Mouse (Mus musculus): ENCODE measurements around the gene Pigx. TPM values are rescaled to one million over a fixed set of nuclear protein-coding genes. Genes with fewer than 3 reads are reported as not detected.

Pigx gene
- polyA plus RNA-seq, 1 experiment, result 18.1 TPM

DNA sequence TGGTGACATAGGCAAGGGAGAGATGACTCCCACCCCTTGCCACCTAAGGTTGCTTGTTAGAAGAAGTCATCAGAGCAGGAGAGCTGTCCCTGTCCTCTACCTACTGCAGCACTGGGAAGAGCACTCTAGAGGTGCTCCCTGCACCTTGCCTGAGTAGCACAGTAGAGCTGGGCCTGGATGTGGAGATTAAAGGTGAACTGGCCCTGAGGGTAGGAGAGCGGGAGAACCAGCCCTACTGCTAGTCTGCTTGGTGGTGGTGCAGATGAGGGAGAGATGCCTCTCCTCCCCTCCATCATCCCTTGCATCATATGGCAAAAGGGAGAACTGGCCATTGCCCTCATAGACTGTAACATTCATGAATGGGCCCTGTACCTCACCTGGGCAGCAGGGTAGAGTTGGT lies 32.6 kb downstream of the Pigx start:
- Histone ChIP-seq H3K27me3 (ENCODE audit: control insufficient read depth, insufficient read depth, low read length) (no peaks in the 10 kb centered on the region), H3K36me3 (ENCODE audit: control insufficient read depth, insufficient read depth, low read length) (no peaks in the 10 kb centered on the region), H3K4me1 (ENCODE audit: control insufficient read depth, insufficient read depth, insufficient read length) (peaks cover 35% of the 10 kb centered on the region; the same call in 1 of the 2 replicates), H3K4me3 (ENCODE audit: extremely low read depth, insufficient read depth, insufficient read length) (no peak overlapping the region), H3K27ac (ENCODE audit: insufficient read depth, low read length) (no peak overlapping the region)
- WGBS, result 93% methylated on average over 1 of the region's 1 CpGs
- no peak for DNase-seq (ENCODE audit: low read depth in 1 of 2, low spot score in 2 of 2)
- TF ChIP-seq CTCF (IDR thresholded peaks at IDR 0.05; ENCODE audit: extremely low read depth, insufficient read depth, insufficient read length, insufficient replicate concordance) (no peak), POLR2A (IDR thresholded peaks at IDR 0.05; ENCODE audit: low read depth, low read length) (no peak)

DNA sequence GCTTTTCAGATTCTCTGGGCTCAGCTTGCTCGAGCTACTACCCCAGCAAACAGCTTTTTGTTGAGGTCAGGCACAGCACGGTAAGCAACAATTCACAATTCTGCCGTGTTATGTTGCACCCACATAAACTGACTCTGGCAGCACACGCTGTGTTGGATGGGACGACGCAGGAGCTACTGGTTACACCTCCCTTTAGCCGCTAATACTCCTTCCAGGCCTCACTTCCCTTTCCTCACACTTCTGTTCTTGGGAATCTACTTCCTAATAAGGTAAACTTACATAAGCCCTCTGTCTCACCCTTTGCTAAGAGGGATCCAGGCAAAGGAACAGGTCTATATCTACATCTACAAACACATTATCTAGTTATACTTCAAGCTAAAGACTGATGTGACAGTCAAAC lies 35.6 kb downstream of the Pigx start:
- WGBS, result 65% methylated on average over 7 of the region's 7 CpGs
- no peak for TF ChIP-seq CTCF (IDR thresholded peaks at IDR 0.05; ENCODE audit: extremely low read depth, insufficient read depth, insufficient read length, insufficient replicate concordance)
- Histone ChIP-seq H3K4me1 (ENCODE audit: control insufficient read depth, insufficient read depth, insufficient read length) (peaks cover 30% of the 10 kb centered on the region; the same call in 1 of the 2 replicates), H3K36me3 (ENCODE audit: control insufficient read depth, insufficient read depth, low read length) (no peaks in the 10 kb centered on the region), H3K4me3 (ENCODE audit: extremely low read depth, insufficient read depth, insufficient read length) (no peak overlapping the region), H3K27ac (ENCODE audit: insufficient read depth, low read length) (no peak overlapping the region), H3K27me3 (ENCODE audit: control insufficient read depth, insufficient read depth, low read length) (no peaks in the 10 kb centered on the region)
- DNase-seq (ENCODE audit: low read depth in 1 of 2, low spot score in 2 of 2), result no peak

DNA sequence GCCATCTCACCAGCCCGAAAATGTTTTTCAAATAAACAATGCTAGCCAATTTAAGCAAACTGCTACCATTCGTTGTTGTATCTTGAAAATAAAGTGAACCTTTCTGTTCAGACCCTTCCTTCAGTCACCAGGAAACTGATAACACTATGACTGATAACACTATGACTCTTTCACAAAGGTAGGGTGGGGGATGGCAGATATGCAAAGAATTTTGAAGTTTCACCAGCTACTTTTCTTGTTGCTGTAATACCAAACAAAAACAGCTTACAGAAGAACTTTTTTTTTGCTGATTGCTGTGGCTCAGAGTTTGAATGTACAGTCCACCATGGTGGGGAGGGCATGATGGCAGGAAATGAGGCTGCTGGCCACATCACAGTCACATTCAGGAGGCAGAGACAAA lies 37.3 kb downstream of the Pigx start:
- H3K4me3 ChIP-seq (ENCODE audit: extremely low read depth, insufficient read depth, insufficient read length), result no peak overlapping the region
- DNase-seq (ENCODE audit: low read depth in 1 of 2, low spot score in 2 of 2), result no peak
- 71% methylated on average over 2 of the region's 2 CpGs for WGBS
- TF ChIP-seq CTCF (IDR thresholded peaks at IDR 0.05; ENCODE audit: extremely low read depth, insufficient read depth, insufficient read length, insufficient replicate concordance) (no peak), POLR2A (IDR thresholded peaks at IDR 0.05; ENCODE audit: low read depth, low read length) (no peak)
- H3K27ac ChIP-seq (ENCODE audit: insufficient read depth, low read length), result no peak overlapping the region
- peaks cover 28% of the 10 kb centered on the region; the same call in 1 of the 2 replicates for H3K4me1 ChIP-seq (ENCODE audit: control insufficient read depth, insufficient read depth, insufficient read length)
- no peaks in the 10 kb centered on the region for H3K27me3 ChIP-seq (ENCODE audit: control insufficient read depth, insufficient read depth, low read length)
- H3K36me3 ChIP-seq (ENCODE audit: control insufficient read depth, insufficient read depth, low read length), result no peaks in the 10 kb centered on the region

DNA sequence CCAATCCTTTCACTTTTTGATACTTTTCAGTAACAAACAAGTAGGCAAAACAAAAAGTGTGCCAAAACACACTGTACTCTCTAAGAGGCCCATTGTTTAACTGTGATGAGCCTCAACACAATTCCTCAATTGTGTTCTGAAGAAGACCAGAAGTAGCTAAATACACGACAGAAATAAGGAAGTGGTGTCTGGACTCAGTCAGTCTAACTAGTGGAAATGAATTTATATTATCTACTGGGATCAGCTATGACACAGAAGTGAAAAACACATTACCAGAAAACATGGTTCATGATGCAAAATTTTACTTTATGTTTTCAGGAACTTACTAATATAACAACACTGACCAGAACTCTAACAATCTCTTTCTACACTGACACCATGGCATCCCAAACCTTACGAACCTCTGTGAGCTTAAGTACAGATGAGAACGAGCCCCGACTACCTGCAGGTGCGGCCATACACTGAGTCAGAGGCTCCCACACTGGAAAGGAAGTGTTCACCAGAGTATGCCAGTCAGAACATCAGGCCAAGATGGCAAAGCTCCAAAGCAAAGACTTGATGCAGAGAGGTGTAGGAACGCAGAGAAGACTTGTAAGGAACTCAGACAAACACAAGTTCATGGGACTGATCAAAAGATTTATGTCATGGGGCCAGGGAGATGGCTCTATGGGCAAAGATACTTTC lies 39.6 kb downstream of the Pigx start:
- H3K36me3 ChIP-seq (ENCODE audit: control insufficient read depth, insufficient read depth, low read length), result no peaks in the 10 kb centered on the region
- TF ChIP-seq CTCF (IDR thresholded peaks at IDR 0.05; ENCODE audit: extremely low read depth, insufficient read depth, insufficient read length, insufficient replicate concordance) (no peak), POLR2A (IDR thresholded peaks at IDR 0.05; ENCODE audit: low read depth, low read length) (no peak)
- WGBS, result 19% methylated on average over 6 of the region's 6 CpGs
- H3K27ac ChIP-seq (ENCODE audit: insufficient read depth, low read length), result no peak overlapping the region
- H3K4me1 ChIP-seq (ENCODE audit: control insufficient read depth, insufficient read depth, insufficient read length), result peaks cover 14% of the 10 kb centered on the region; the same call in 1 of the 2 replicates
- no peak overlapping the region for H3K4me3 ChIP-seq (ENCODE audit: extremely low read depth, insufficient read depth, insufficient read length)
- DNase-seq (ENCODE audit: low read depth in 1 of 2, low spot score in 2 of 2), result no peak
- no peaks in the 10 kb centered on the region for H3K27me3 ChIP-seq (ENCODE audit: control insufficient read depth, insufficient read depth, low read length)

DNA sequence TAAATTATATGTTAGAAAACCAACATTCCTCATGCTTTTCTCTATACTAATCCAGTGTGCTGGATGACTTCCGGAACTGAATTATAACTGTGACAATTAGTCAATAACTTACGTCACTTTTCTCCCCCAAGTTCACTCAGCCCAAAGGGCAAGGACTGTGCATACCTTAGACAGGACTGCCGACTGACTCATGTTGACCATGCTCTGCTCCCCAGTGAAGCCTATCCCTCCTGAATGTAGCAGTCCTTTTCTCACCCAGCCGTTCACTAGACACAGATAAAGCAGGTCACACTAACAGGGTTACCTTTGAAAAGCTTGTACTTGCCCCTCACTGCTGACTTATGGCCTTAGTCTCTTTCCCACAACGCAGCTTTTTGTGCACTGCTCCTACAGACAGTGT lies 40.7 kb downstream of the Pigx start:
- Histone ChIP-seq H3K4me3 (ENCODE audit: extremely low read depth, insufficient read depth, insufficient read length) (no peak overlapping the region), H3K36me3 (ENCODE audit: control insufficient read depth, insufficient read depth, low read length) (no peaks in the 10 kb centered on the region), H3K27me3 (ENCODE audit: control insufficient read depth, insufficient read depth, low read length) (no peaks in the 10 kb centered on the region), H3K27ac (ENCODE audit: insufficient read depth, low read length) (no peak overlapping the region), H3K4me1 (ENCODE audit: control insufficient read depth, insufficient read depth, insufficient read length) (peaks cover 10% of the 10 kb centered on the region; the same call in 1 of the 2 replicates)
- no peak for TF ChIP-seq CTCF (IDR thresholded peaks at IDR 0.05; ENCODE audit: extremely low read depth, insufficient read depth, insufficient read length, insufficient replicate concordance)
- TF ChIP-seq POLR2A (IDR thresholded peaks at IDR 0.05; ENCODE audit: low read depth, low read length), result no peak
- DNase-seq (ENCODE audit: low read depth in 1 of 2, low spot score in 2 of 2), result no peak
- 90% methylated on average over 5 of the region's 5 CpGs for WGBS

DNA sequence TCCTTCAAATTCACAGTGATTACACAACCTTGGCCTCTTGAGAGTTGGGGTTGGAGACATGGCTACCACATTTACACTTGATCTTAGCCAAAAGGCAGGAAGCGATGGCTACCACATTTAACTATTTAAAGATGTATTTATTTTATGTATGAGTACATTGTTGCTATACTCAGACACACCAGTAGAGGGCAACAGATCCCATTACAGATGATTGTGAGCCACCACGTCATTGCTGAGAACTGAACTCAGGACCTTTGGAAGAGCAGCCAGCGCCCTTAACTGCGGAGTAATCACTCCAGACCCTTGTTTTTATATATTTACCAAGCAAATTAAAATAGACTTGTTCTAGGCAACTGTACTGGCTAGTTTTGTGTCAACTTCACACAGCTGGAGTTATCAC lies 57.2 kb downstream of the Pigx start:
- Histone ChIP-seq H3K27ac (ENCODE audit: insufficient read depth, low read length) (no peak overlapping the region), H3K27me3 (ENCODE audit: control insufficient read depth, insufficient read depth, low read length) (no peaks in the 10 kb centered on the region), H3K4me1 (ENCODE audit: control insufficient read depth, insufficient read depth, insufficient read length) (no peaks in the 10 kb centered on the region), H3K4me3 (ENCODE audit: extremely low read depth, insufficient read depth, insufficient read length) (no peak overlapping the region), H3K36me3 (ENCODE audit: control insufficient read depth, insufficient read depth, low read length) (peaks cover 30% of the 10 kb centered on the region)
- TF ChIP-seq CTCF (IDR thresholded peaks at IDR 0.05; ENCODE audit: extremely low read depth, insufficient read depth, insufficient read length, insufficient replicate concordance) (no peak), POLR2A (IDR thresholded peaks at IDR 0.05; ENCODE audit: low read depth, low read length) (no peak)
- DNase-seq (ENCODE audit: low read depth in 1 of 2, low spot score in 2 of 2), result no peak
- 91% methylated on average over 4 of the region's 4 CpGs for WGBS

Other genes starting within 250 kb of the Pigx start
- gene Meltf, start 220.9 kb downstream of the Pigx start, polyA plus RNA-seq (2012; rRNA removed), result 0.07 and 0.09 TPM in 2 replicates
- gene Pigz, start 165.9 kb downstream of the Pigx start, polyA plus RNA-seq (2012; rRNA removed), result 6.9 and 7.8 TPM in 2 replicates
- 37.6 and 68.9 TPM in 2 replicates for gene 0610012G03Rik, start 151.2 kb downstream of the Pigx start, polyA plus RNA-seq (2012; rRNA removed)
- gene Ncbp2, start 151.2 kb downstream of the Pigx start, polyA plus RNA-seq (2012; rRNA removed), result 3.3 and 5.9 TPM in 2 replicates
- 2.6 and 3.0 TPM in 2 replicates for gene Senp5, start 96.5 kb downstream of the Pigx start, polyA plus RNA-seq (2012; rRNA removed)
- 16.8 and 18.8 TPM in 2 replicates for gene Pak2, start 20.4 kb downstream of the Pigx start, polyA plus RNA-seq (2012; rRNA removed)
- gene Cep19, start 60 bp upstream of the Pigx start, polyA plus RNA-seq (2012; rRNA removed), result 4.2 and 4.7 TPM in 2 replicates
- gene Nrros, start 65.9 kb upstream of the Pigx start, polyA plus RNA-seq (2012; rRNA removed), result 105 and 133 TPM in 2 replicates
- gene Bex6, start 80.1 kb upstream of the Pigx start, polyA plus RNA-seq (2012; rRNA removed), result 0.85 and 1.5 TPM in 2 replicates
- 2.8 and 3.1 TPM in 2 replicates for gene Fbxo45, start 147.4 kb upstream of the Pigx start, polyA plus RNA-seq (2012; rRNA removed)
- gene Wdr53, start 147.5 kb upstream of the Pigx start, polyA plus RNA-seq (2012; rRNA removed), result 2.3 TPM in 2 replicates
- not detected in 2 replicates for gene Smco1, start 171.7 kb upstream of the Pigx start, polyA plus RNA-seq (2012; rRNA removed)
- 5.6 and 7.1 TPM in 2 replicates for gene Rnf168, start 177.7 kb upstream of the Pigx start, polyA plus RNA-seq (2012; rRNA removed)
- gene Ubxn7, start 232.5 kb upstream of the Pigx start, polyA plus RNA-seq (2012; rRNA removed), result 6.0 and 17.2 TPM in 2 replicates